Mouse (Mus musculus): Measurements from ENCODE around the gene Iltifb. TPM values are rescaled to one million over a fixed set of nuclear protein-coding genes. Genes with fewer than 3 reads are reported as not detected.
"Not testable (repeated sequence)": the region's sequence is repeated elsewhere in the genome, so short reads cannot be mapped to it uniquely, and the experiment has no call there.

Gene Iltifb
- total and polyA plus RNA-seq, 3 experiments: not detected

DNA sequence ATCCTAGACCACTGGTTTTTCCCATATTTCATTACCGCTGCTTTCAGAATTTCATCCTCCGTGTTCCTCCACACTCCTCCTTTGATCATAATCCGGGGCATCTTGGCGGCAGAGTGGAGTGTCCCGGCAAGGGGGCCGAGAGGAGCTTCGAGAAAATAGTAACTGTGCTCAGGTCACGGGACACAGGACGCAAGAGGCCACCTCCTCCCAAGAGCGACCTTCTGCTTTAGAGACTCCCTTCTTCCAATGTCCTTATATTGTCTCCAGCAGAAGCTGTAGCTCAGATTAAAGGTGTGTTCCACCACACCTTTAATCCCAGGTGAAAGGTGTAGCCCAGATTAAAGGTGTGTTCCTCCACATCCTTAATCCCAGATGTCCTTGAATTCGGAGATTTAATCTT is 32.0 kb upstream of the Iltifb start, which contains the start of gene Gm9040:
Gm9040 (minus strand) TSS at position 101 of the 400 bp plus-strand sequence.
- dilution Hi-C loops (cut with MboI; ENCODE audit: extremely low pct_ligation_motif_present, extremely low pct_unique_long_range_greater_than_20kb, low sequenced_read_pairs); H3K9me3 ChIP-seq (replicated peaks; ENCODE audit: low read length); H3K36me3 ChIP-seq (replicated peaks in 1 of 2; ENCODE audit: control insufficient read depth in 1 of 2, insufficient read depth in 1 of 2, low read length in 1 of 2); H3K27ac ChIP-seq (ENCODE audit: insufficient read depth, low read depth); H3K9ac ChIP-seq (ENCODE audit: insufficient read depth, low read depth); in situ Hi-C loops (cut with MboI; ENCODE audit: low pct_ligation_motif_present, low pct_unique_long_range_greater_than_20kb, low sequenced_read_pairs); H3K4me1 ChIP-seq (ENCODE audit: control insufficient read depth in 1 of 2, insufficient read depth in 2 of 2); H3K27me3 ChIP-seq (replicated peaks); H3K4me2 ChIP-seq (ENCODE audit: insufficient read depth, low read depth, poor library complexity, severe bottlenecking); DNase-seq (ENCODE audit: extremely low read depth); H3K4me3 ChIP-seq (replicated peaks in 1 of 3; ENCODE audit: low read depth in 2 of 3, low read length in 2 of 3, poor library complexity in 1 of 3); H3K79me2 ChIP-seq (replicated peaks; ENCODE audit: control insufficient read depth, extremely low read depth, insufficient read depth, poor library complexity, severe bottlenecking): not testable (repeated sequence)

- peak; percentile 2 for DNase-seq (ENCODE audit: extremely low read depth)
- H3K36me3 ChIP-seq (replicated peaks in 1 of 2; ENCODE audit: control insufficient read depth in 1 of 2, insufficient read depth in 1 of 2, low read length in 1 of 2): no peaks in the 10 kb centered on the region
- H3K4me3 ChIP-seq (replicated peaks in 1 of 3; ENCODE audit: low read depth in 2 of 3, low read length in 2 of 3, poor library complexity in 1 of 3): no peak overlapping the region
- in situ Hi-C loops (cut with MboI; ENCODE audit: low pct_ligation_motif_present, low pct_unique_long_range_greater_than_20kb, low sequenced_read_pairs) (no loop called here), dilution Hi-C loops (cut with MboI; ENCODE audit: extremely low pct_ligation_motif_present, extremely low pct_unique_long_range_greater_than_20kb, low sequenced_read_pairs) (no loop called here)
- no peak for TF ChIP-seq USF1 (IDR thresholded peaks at IDR 0.05; ENCODE audit: low read depth, low read length)
- TF ChIP-seq CHD1 (IDR thresholded peaks at IDR 0.05; ENCODE audit: low read depth, low read length): no peak
- no peak for TF ChIP-seq HCFC1 (IDR thresholded peaks at IDR 0.05; ENCODE audit: low read depth, low read length)
- no peak for TF ChIP-seq NRF1 (IDR thresholded peaks at IDR 0.05; ENCODE audit: low read depth, low read length)
- TF ChIP-seq RCOR1 (conservative IDR thresholded peaks at IDR 0.05; ENCODE audit: low read depth, low read length): no peak
- no peak for TF ChIP-seq MEF2A (IDR thresholded peaks at IDR 0.05; ENCODE audit: borderline replicate concordance, low read depth, low read length)
- no peak for TF ChIP-seq BHLHE40 (IDR thresholded peaks at IDR 0.05; ENCODE audit: low read depth, low read length)
- TF ChIP-seq ZC3H11A (IDR thresholded peaks at IDR 0.05; ENCODE audit: low read depth, low read length): no peak
- TF ChIP-seq SIN3A (IDR thresholded peaks at IDR 0.05; ENCODE audit: low read length): no peak
- H3K4me2 ChIP-seq (ENCODE audit: insufficient read depth, low read depth, poor library complexity, severe bottlenecking): no peak overlapping the region
- H3K9ac ChIP-seq (ENCODE audit: insufficient read depth, low read depth): no peak overlapping the region
- no peaks in the 10 kb centered on the region for H3K79me2 ChIP-seq (replicated peaks; ENCODE audit: control insufficient read depth, extremely low read depth, insufficient read depth, poor library complexity, severe bottlenecking)
- H3K27ac ChIP-seq (ENCODE audit: insufficient read depth, low read depth): no peak overlapping the region
- H3K9me3 ChIP-seq (replicated peaks; ENCODE audit: low read length): no peaks in the 10 kb centered on the region
- no peaks in the 10 kb centered on the region for H3K4me1 ChIP-seq (ENCODE audit: control insufficient read depth in 1 of 2, insufficient read depth in 2 of 2)
- no peaks in the 10 kb centered on the region for H3K27me3 ChIP-seq (replicated peaks)
Observed at GRCm38 (mm10) chr10:118319024-118319423, 24.2 kb upstream of the Iltifb start.

GRCm38 (mm10) chr10:118302133-118302532 is 7.3 kb upstream of the Iltifb start:
- DNase-seq (ENCODE audit: extremely low read depth): peak; percentile 17
- H3K36me3 ChIP-seq (replicated peaks in 1 of 2; ENCODE audit: control insufficient read depth in 1 of 2, insufficient read depth in 1 of 2, low read length in 1 of 2); H3K4me2 ChIP-seq (ENCODE audit: insufficient read depth, low read depth, poor library complexity, severe bottlenecking); H3K9me3 ChIP-seq (replicated peaks; ENCODE audit: low read length); in situ Hi-C loops (cut with MboI; ENCODE audit: low pct_ligation_motif_present, low pct_unique_long_range_greater_than_20kb, low sequenced_read_pairs); H3K4me3 ChIP-seq (replicated peaks in 1 of 3; ENCODE audit: low read depth in 2 of 3, low read length in 2 of 3, poor library complexity in 1 of 3); H3K79me2 ChIP-seq (replicated peaks; ENCODE audit: control insufficient read depth, extremely low read depth, insufficient read depth, poor library complexity, severe bottlenecking); H3K27ac ChIP-seq (ENCODE audit: insufficient read depth, low read depth); H3K9ac ChIP-seq (ENCODE audit: insufficient read depth, low read depth); H3K27me3 ChIP-seq (replicated peaks); H3K4me1 ChIP-seq (ENCODE audit: control insufficient read depth in 1 of 2, insufficient read depth in 2 of 2); dilution Hi-C loops (cut with MboI; ENCODE audit: extremely low pct_ligation_motif_present, extremely low pct_unique_long_range_greater_than_20kb, low sequenced_read_pairs): not testable (repeated sequence)

DNA sequence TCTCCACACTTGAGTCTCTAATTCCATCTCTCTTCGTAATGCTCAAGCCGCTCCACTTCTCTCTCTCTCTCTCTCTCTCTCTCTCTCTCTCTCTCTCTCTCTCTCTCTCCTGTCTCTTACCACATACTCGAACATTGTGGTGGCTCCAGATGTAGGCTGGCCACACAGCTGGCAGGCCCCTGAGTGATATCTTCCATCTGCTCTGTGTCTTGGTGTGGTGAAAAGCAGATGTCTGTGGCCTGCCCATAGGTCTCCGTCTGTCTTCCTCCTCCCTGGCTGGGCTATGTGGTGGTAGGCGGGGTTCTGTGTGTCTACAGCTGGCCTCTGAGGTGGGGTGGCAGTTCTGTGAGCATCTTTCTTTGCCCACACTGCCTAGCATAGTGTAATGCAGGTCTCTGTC is 11.8 kb downstream of the Iltifb start:
- DNase-seq (ENCODE audit: extremely low read depth); H3K79me2 ChIP-seq (replicated peaks; ENCODE audit: control insufficient read depth, extremely low read depth, insufficient read depth, poor library complexity, severe bottlenecking); in situ Hi-C loops (cut with MboI; ENCODE audit: low pct_ligation_motif_present, low pct_unique_long_range_greater_than_20kb, low sequenced_read_pairs); H3K9ac ChIP-seq (ENCODE audit: insufficient read depth, low read depth); H3K27me3 ChIP-seq (replicated peaks); H3K36me3 ChIP-seq (replicated peaks in 1 of 2; ENCODE audit: control insufficient read depth in 1 of 2, insufficient read depth in 1 of 2, low read length in 1 of 2); H3K4me3 ChIP-seq (replicated peaks in 1 of 3; ENCODE audit: low read depth in 2 of 3, low read length in 2 of 3, poor library complexity in 1 of 3); H3K4me1 ChIP-seq (ENCODE audit: control insufficient read depth in 1 of 2, insufficient read depth in 2 of 2); H3K4me2 ChIP-seq (ENCODE audit: insufficient read depth, low read depth, poor library complexity, severe bottlenecking); H3K9me3 ChIP-seq (replicated peaks; ENCODE audit: low read length); dilution Hi-C loops (cut with MboI; ENCODE audit: extremely low pct_ligation_motif_present, extremely low pct_unique_long_range_greater_than_20kb, low sequenced_read_pairs); H3K27ac ChIP-seq (ENCODE audit: insufficient read depth, low read depth): not testable (repeated sequence)

DNA sequence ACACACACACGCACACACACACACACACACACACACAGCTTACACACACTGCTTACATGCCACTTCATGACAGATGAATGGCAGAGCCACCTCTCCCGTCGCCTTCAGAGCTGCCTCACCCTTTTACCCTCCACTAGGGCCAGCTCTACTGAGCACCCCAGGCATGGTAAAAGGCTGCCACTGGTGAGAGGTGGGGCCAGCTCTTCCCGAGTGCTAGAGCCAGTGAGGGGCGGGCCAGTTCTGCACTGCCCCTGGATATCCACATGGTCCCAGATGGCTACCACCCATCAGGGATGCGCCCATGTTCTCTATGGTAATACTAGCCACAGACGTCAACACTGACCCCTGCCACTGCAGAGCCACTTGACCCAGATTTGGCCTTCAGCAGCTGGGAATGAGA is 12.3 kb downstream of the Iltifb start:
- H3K27ac ChIP-seq (ENCODE audit: insufficient read depth, low read depth); H3K79me2 ChIP-seq (replicated peaks; ENCODE audit: control insufficient read depth, extremely low read depth, insufficient read depth, poor library complexity, severe bottlenecking); dilution Hi-C loops (cut with MboI; ENCODE audit: extremely low pct_ligation_motif_present, extremely low pct_unique_long_range_greater_than_20kb, low sequenced_read_pairs); DNase-seq (ENCODE audit: extremely low read depth); H3K4me3 ChIP-seq (replicated peaks in 1 of 3; ENCODE audit: low read depth in 2 of 3, low read length in 2 of 3, poor library complexity in 1 of 3); H3K4me1 ChIP-seq (ENCODE audit: control insufficient read depth in 1 of 2, insufficient read depth in 2 of 2); H3K9ac ChIP-seq (ENCODE audit: insufficient read depth, low read depth); in situ Hi-C loops (cut with MboI; ENCODE audit: low pct_ligation_motif_present, low pct_unique_long_range_greater_than_20kb, low sequenced_read_pairs); H3K4me2 ChIP-seq (ENCODE audit: insufficient read depth, low read depth, poor library complexity, severe bottlenecking); H3K27me3 ChIP-seq (replicated peaks); H3K36me3 ChIP-seq (replicated peaks in 1 of 2; ENCODE audit: control insufficient read depth in 1 of 2, insufficient read depth in 1 of 2, low read length in 1 of 2); H3K9me3 ChIP-seq (replicated peaks; ENCODE audit: low read length): not testable (repeated sequence)
